Mouse (Mus musculus) lung, embryonic 16.5 days (tissue): ENCODE measurements around the gene Tarbp2. TPM values are rescaled to one million over a fixed set of nuclear protein-coding genes. Genes with fewer than 3 reads are reported as not detected.

Source experiments
- ATAC-seq: fragments of 200-750 bp; cut with Nextera tagmentation; 2 replicates; pipeline ENCODE4 v1.8.0; 2017; ENCODE audit warnings: low read depth, mild to moderate bottlenecking, moderate library complexity
- H3K27ac ChIP-seq: fragments of 300-500 bp; sonication (generic); 2 replicates; pipeline ENCODE4 v1.5.1; 2014; ENCODE audit warnings: mild to moderate bottlenecking, control low read depth, low read length
- H3K27me3 ChIP-seq: fragments of 300-500 bp; sonication (generic); 2 replicates; pipeline ENCODE4 v1.6.1; 2014; ENCODE audit warnings: low read depth, low read length, mixed read lengths; ENCODE audit not compliant: control insufficient read depth, insufficient read depth
- H3K36me3 ChIP-seq: fragments of 300-500 bp; sonication (generic); 2 replicates; pipeline ENCODE4 v1.6.1; 2014; ENCODE audit warnings: low read length; ENCODE audit not compliant: control insufficient read depth, insufficient read depth
- H3K4me1 ChIP-seq: fragments of 300-500 bp; sonication (generic); replicated peaks from 2 replicates; pipeline ENCODE4 v1.6.1; 2014; ENCODE audit warnings: low read length, mixed read lengths; ENCODE audit not compliant: control insufficient read depth, insufficient read depth
- H3K4me2 ChIP-seq: fragments of 300-500 bp; sonication (generic); 2 replicates; pipeline ENCODE4 v1.6.1; 2014; ENCODE audit warnings: low read depth, low read length, control low read depth
- H3K4me3 ChIP-seq: fragments of 300-500 bp; sonication (generic); 2 replicates; pipeline ENCODE4 v1.5.1; 2014; ENCODE audit warnings: mild to moderate bottlenecking, low read length, control low read depth
- H3K9ac ChIP-seq: fragments of 300-500 bp; sonication (generic); 2 replicates; pipeline ENCODE4 v1.6.1; 2014; ENCODE audit warnings: low read length, control low read depth
- H3K9me3 ChIP-seq: fragments of 300-500 bp; sonication (generic); 2 replicates; pipeline ENCODE4 v1.6.1; 2016; ENCODE audit warnings: low read length; ENCODE audit not compliant: control insufficient read depth
- WGBS: fragments of 180-500 bp; shearing (Covaris S2); extraction: QIAGEN DNeasy Blood & Tissue Kit; methylation state at CpG from one replicate; pipeline ENCODE4 v1.1.7; 2014; 5-methylcytosine and 5-hydroxymethylcytosine counted together
- polyA plus RNA-seq: library from polyadenylated mRNA; unstranded; fragments of >200 nt; fragmentation: Nextera tagmentation; extraction: Ambion mirVana; gene quantifications from 2 replicates; pipeline ENCODE4 v1.2.1, GENCODE M21; 2015

Gene Tarbp2
- polyA plus RNA-seq, 1 experiment from 2014 or later, result 73.4 TPM

GRCm38 (mm10) chr15:102510590-102511284 lies 7.3 kb upstream of the Tarbp2 start:
- H3K4me2 ChIP-seq, result peak overlapping the region; percentile 94
- no peaks in the 10 kb centered on the region for H3K27me3 ChIP-seq
- peak; percentile 96 for ATAC-seq
- no peaks in the 10 kb centered on the region for H3K9me3 ChIP-seq
- peaks cover 21% of the 10 kb centered on the region for H3K4me1 ChIP-seq
- H3K36me3 ChIP-seq, result no peaks in the 10 kb centered on the region
- peak overlapping the region; percentile 65 for H3K4me3 ChIP-seq
- H3K9ac ChIP-seq, result peak overlapping the region; percentile 52
- WGBS, result 2% methylated on average over 34 of the region's 34 CpGs
- H3K27ac ChIP-seq, result peak overlapping the region; percentile 72

GRCm38 (mm10) chr15:102511285-102511833 lies 6.6 kb upstream of the Tarbp2 start:
- no peaks in the 10 kb centered on the region for H3K27me3 ChIP-seq
- WGBS, result 15% methylated on average over 6 of the region's 6 CpGs
- no peaks in the 10 kb centered on the region for H3K36me3 ChIP-seq
- no peak for ATAC-seq
- peaks cover 25% of the 10 kb centered on the region for H3K4me1 ChIP-seq
- H3K4me3 ChIP-seq, result peak overlapping the region; percentile 65
- peak overlapping the region; percentile 94 for H3K4me2 ChIP-seq
- peak overlapping the region; percentile 52 for H3K9ac ChIP-seq
- H3K27ac ChIP-seq, result no peak overlapping the region
- H3K9me3 ChIP-seq, result no peaks in the 10 kb centered on the region

- Histone ChIP-seq H3K4me1 (peaks cover 25% of the 10 kb centered on the region), H3K9ac (no peak overlapping the region), H3K27me3 (no peaks in the 10 kb centered on the region), H3K4me2 (no peak overlapping the region), H3K9me3 (no peaks in the 10 kb centered on the region), H3K27ac (no peak overlapping the region), H3K4me3 (no peak overlapping the region), H3K36me3 (no peaks in the 10 kb centered on the region)
- 51% methylated on average over 5 of the region's 5 CpGs for WGBS
- no peak for ATAC-seq
Measured at GRCm38 (mm10) chr15:102512010-102512409, 6.0 kb upstream of the Tarbp2 start.

GRCm38 (mm10) chr15:102512471-102512870 lies 5.5 kb upstream of the Tarbp2 start:
- Histone ChIP-seq H3K27ac (no peak overlapping the region), H3K4me3 (no peak overlapping the region), H3K9ac (no peak overlapping the region), H3K27me3 (no peaks in the 10 kb centered on the region), H3K4me2 (no peak overlapping the region), H3K36me3 (no peaks in the 10 kb centered on the region), H3K9me3 (no peaks in the 10 kb centered on the region), H3K4me1 (peaks cover 25% of the 10 kb centered on the region)
- ATAC-seq, result no peak

DNA sequence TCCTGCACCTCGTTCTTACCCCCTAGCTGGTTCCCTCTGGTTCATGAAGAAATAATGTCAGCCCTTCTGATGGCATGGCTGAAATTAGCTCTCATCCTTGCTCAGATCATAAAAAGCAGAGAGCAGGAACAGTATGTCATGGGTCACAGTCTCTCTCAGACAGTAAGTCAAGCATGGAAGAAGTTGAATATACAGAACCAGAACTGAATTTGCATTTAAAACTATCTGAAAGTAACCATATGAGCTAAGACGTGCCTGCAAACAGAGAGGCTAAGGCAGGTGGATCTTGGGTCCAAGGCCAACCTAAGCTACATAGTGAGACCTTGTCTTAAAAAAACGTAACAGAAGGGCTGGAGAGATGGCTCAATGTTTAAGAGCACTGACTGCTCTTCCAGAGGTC lies 5.0 kb upstream of the Tarbp2 start:
- H3K4me3 ChIP-seq, result no peak overlapping the region
- H3K27ac ChIP-seq, result no peak overlapping the region

DNA sequence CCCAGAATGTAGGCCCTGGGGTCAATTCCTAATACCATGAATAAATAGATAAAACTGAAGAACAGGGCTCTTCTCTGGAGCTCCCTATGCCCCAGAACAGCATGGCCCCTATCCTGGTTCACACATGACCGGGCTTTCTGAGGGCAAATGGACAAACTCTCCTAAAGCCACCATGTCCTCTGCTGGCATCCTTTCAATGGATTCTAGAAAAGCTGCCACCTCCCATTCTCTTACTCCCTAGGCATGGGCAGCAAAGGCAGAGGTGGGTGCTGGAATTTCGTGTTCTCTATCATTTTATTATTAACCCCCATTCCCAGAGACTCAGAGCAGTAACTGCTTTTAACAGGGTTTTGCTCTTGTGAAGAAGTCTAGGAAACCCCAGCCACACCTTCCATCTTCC lies 2.7 kb upstream of the Tarbp2 start:
- peaks cover 26% of the 10 kb centered on the region for H3K4me1 ChIP-seq
- WGBS, result 79% methylated on average over 2 of the region's 2 CpGs
- H3K4me3 ChIP-seq, result no peak overlapping the region
- H3K9me3 ChIP-seq, result no peaks in the 10 kb centered on the region
- no peaks in the 10 kb centered on the region for H3K27me3 ChIP-seq
- H3K27ac ChIP-seq, result no peak overlapping the region
- H3K9ac ChIP-seq, result no peak overlapping the region
- H3K36me3 ChIP-seq, result no peaks in the 10 kb centered on the region
- ATAC-seq, result no peak
- H3K4me2 ChIP-seq, result 0 out of 2 replicates have a peak overlapping the region, but pooled peaks have one; percentile 89

More for the DNA sequence above, 5.0 kb upstream of the Tarbp2 start:
- no peak overlapping the region for H3K4me2 ChIP-seq
- WGBS, result 73% methylated on average over 3 of the region's 3 CpGs
- no peaks in the 10 kb centered on the region for H3K36me3 ChIP-seq
- H3K4me1 ChIP-seq, result peaks cover 25% of the 10 kb centered on the region
- no peak overlapping the region for H3K9ac ChIP-seq
- no peaks in the 10 kb centered on the region for H3K27me3 ChIP-seq
- no peaks in the 10 kb centered on the region for H3K9me3 ChIP-seq
- ATAC-seq, result no peak

- peak overlapping the region; percentile 33; the same call in 1 of the 2 replicates for H3K27ac ChIP-seq
- no peaks in the 10 kb centered on the region for H3K27me3 ChIP-seq
- H3K9me3 ChIP-seq, result no peaks in the 10 kb centered on the region
- H3K4me3 ChIP-seq, result peak overlapping the region; percentile 60
- H3K4me1 ChIP-seq, result peaks cover 26% of the 10 kb centered on the region
- H3K9ac ChIP-seq, result peak overlapping the region; percentile 64
- H3K36me3 ChIP-seq, result no peaks in the 10 kb centered on the region
- no peak for ATAC-seq
- peak overlapping the region; percentile 89 for H3K4me2 ChIP-seq
- WGBS, result 42% methylated on average over 4 of the region's 4 CpGs
Measured at GRCm38 (mm10) chr15:102515791-102516190, 2.2 kb upstream of the Tarbp2 start.

- Histone ChIP-seq H3K4me1 (peaks cover 21% of the 10 kb centered on the region), H3K27me3 (no peaks in the 10 kb centered on the region)
- WGBS, result 1% methylated on average over 12 of the region's 12 CpGs
Measured at GRCm38 (mm10) chr15:102516293-102516692, 1.7 kb upstream of the Tarbp2 start.

DNA sequence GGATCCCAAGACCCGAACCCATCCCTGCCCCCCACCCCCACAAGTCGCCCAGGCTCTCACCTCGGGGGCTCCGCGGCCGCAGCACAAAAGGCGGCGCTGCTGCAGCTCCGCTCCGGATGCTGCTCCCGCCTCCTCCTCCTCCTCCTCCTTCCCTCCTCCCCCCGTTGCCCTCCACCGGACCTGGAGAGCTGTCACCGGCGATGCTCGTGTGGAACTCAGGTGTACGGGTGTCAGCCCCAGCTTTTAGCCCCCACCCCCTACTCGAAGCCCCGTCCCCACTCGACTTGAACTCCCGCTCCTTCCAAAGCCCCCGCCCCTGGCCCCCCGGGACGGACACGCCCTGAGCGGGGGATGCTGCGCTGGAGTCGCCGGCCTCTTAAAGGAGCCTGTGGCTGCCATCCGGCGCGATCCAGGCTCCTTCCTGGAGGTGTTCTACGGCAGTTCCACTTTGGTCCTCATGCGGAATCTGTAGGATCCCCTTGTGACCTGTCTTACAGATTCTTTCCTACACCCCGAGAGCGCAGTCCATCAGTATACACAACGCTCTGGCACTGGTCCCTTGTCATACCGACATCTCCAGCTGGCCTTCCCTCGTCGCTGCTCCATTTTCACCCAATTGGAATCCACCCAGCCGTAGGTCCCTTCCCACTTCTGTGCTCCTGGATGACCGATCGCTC lies 1.1 kb upstream of the Tarbp2 start, which contains the start of gene Map3k12:
Map3k12 (minus strand) TSS at position 337 of the 677 bp plus-strand sequence.
- peak within 1 kb of the TSS; percentile 60 for H3K4me3 ChIP-seq
- H3K36me3 ChIP-seq, result no peaks in the 10 kb centered on the region
- no peak; the same call in 1 of the 2 replicates for ATAC-seq

More at GRCm38 (mm10) chr15:102516293-102516692, 1.7 kb upstream of the Tarbp2 start:
- Histone ChIP-seq H3K27ac (peak overlapping the region; percentile 83), H3K36me3 (no peaks in the 10 kb centered on the region), H3K9ac (peak overlapping the region; percentile 64), H3K4me2 (peak overlapping the region; percentile 89), H3K4me3 (peak overlapping the region; percentile 60), H3K9me3 (no peaks in the 10 kb centered on the region)
- no peak for ATAC-seq

More for the DNA sequence above, 1.1 kb upstream of the Tarbp2 start, which contains the start of gene Map3k12:
- H3K4me2 ChIP-seq, result peak within 1 kb of the TSS; percentile 89
- no peaks in the 10 kb centered on the region for H3K27me3 ChIP-seq
- peak within 1 kb of the TSS; percentile 64 for H3K9ac ChIP-seq
- peaks cover 17% of the 10 kb centered on the region for H3K4me1 ChIP-seq
- under 1% methylated on average over 43 of the region's 43 CpGs for WGBS
- peak within 1 kb of the TSS; percentile 83 for H3K27ac ChIP-seq
- H3K9me3 ChIP-seq, result no peaks in the 10 kb centered on the region
